Mouse (Mus musculus) embryonic fibroblast, embryonic 13.5 days (primary cell): ENCODE data around the gene Rps15a.

ENCODE experiments used
- CTCF ChIP-seq: IDR thresholded peaks from 2 replicates; pipeline ENCODE4 v1.5.1; 2011; ENCODE audit warnings: mild to moderate bottlenecking, control low read depth, low read length, moderate library complexity, borderline replicate concordance; ENCODE audit not compliant: insufficient read depth
- POLR2A ChIP-seq: IDR thresholded peaks from 2 replicates; pipeline ENCODE4 v1.6.1; 2011; ENCODE audit warnings: low read depth, mild to moderate bottlenecking, control low read depth, low read length, moderate library complexity

DNA sequence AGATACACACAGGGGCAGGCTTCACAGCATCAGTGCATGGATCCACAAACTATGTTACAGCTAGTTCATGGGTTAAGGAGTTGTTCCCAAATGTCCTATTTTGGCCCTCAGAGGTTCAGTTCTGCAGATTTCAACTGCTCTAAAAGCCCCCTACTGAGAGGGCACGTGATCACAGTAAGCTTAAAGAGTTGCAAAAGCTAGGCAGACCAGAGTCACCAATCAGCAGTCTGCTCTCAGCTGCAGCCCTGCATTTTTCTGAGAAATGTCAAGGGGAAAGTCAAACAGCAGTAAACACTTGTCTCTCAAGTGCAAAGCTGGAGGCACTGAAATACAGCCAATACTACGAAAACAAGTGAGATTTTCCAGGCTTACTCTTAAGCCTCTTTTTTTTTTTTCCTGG lies 3.2 kb upstream of the Rps15a start:
- TF ChIP-seq CTCF (no peak), POLR2A (no peak)
